ENCODE assay signal across 9 mouse cellular contexts in the genomic region with DNA sequence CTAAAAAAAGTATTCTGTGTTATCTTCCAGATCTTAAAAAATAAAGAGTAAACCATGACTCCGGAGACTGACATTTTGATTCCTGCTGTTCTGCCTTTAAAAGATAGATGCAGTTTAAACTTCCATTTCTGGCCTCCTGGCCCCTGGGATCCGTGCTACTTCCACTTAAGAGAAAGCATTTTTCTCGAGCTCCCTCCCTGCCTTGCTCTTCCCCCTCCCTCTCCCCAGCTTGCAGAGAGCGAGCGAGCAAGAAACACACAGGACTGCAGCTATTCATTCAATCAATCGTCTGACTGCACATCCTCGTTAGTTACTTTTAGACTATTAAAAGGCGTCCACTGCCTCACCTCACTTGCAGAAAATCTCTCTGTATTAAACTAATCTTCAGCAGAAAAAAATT.
DNase-seq lines count a peak whose midpoint lies in the region; ATAC-seq and TF ChIP-seq lines count a peak whose summit lies in the region.
"Had no signal": no experiment of that assay in that cellular context is flagged by ENCODE, and none has a peak within 500 bp of the region (broad histone marks: within the 10 kb centered on the region; RNA-seq: fewer than 3 reads in every experiment).

No protein-coding gene starts in this region.

- 24% methylated on average over 8 of the region's 8 CpGs for WGBS in kidney, adult 2 months
- WGBS in hindbrain, embryonic 14.5 days, result 9% methylated on average over 8 of the region's 8 CpGs
- WGBS in neural tube, embryonic 13.5 days, result 12% methylated on average over 8 of the region's 8 CpGs

- H3K9me3 ChIP-seq in hindbrain, embryonic 14.5 days (ENCODE audit: control insufficient read depth, low read length), result no peaks in the 10 kb centered on the region
- no peaks in the 10 kb centered on the region for H3K9me3 ChIP-seq in neural tube, embryonic 13.5 days
- H3K9me3 ChIP-seq: liver, embryonic 13.5 days had no signal

- TF ChIP-seq CTCF in kidney, adult 2 months (conservative IDR thresholded peaks at IDR 0.05; ENCODE audit: insufficient read depth, insufficient read length, low read depth, low read length), result no peak

- TF ChIP-seq POLR2A in kidney, adult 2 months (IDR thresholded peaks at IDR 0.05; ENCODE audit: low read depth, low read length), result no peak

- H3K4me2 ChIP-seq in hindbrain, embryonic 14.5 days (replicated peaks), result peak overlapping the region; percentile 39
- H3K4me2 ChIP-seq in neural tube, embryonic 13.5 days, result peak overlapping the region; percentile 43
- H3K4me2 ChIP-seq: liver, embryonic 13.5 days had no signal

- peak overlapping the region; percentile 41 for H3K9ac ChIP-seq in hindbrain, embryonic 14.5 days
- H3K9ac ChIP-seq in neural tube, embryonic 13.5 days, result peak overlapping the region; percentile 50
- H3K9ac ChIP-seq: liver, embryonic 13.5 days had no signal

- no peaks in the 10 kb centered on the region for H3K36me3 ChIP-seq in kidney, adult 2 months (ENCODE audit: control insufficient read depth, insufficient read depth, low read length)
- no peaks in the 10 kb centered on the region for H3K36me3 ChIP-seq in hindbrain, embryonic 14.5 days (replicated peaks; ENCODE audit: control insufficient read depth, insufficient read depth)
- no peaks in the 10 kb centered on the region for H3K36me3 ChIP-seq in neural tube, embryonic 13.5 days
- H3K36me3 ChIP-seq: liver, embryonic 13.5 days had no signal

- H3K27me3 ChIP-seq in kidney, adult 2 months (replicated peaks; ENCODE audit: control insufficient read depth, insufficient read depth, low read length), result no peaks in the 10 kb centered on the region
- H3K27me3 ChIP-seq in hindbrain, embryonic 14.5 days (ENCODE audit: control insufficient read depth, insufficient read depth, low read length), result no peaks in the 10 kb centered on the region
- H3K27me3 ChIP-seq in neural tube, embryonic 13.5 days, result no peaks in the 10 kb centered on the region
- H3K27me3 ChIP-seq: liver, embryonic 13.5 days had no signal

- H3K27ac ChIP-seq in kidney, adult 2 months (ENCODE audit: insufficient read depth, low read depth, low read length), result no peak overlapping the region
- H3K27ac ChIP-seq in hindbrain, embryonic 14.5 days, result peak overlapping the region; percentile 70
- peak overlapping the region; percentile 50; the same call in 1 of the 2 replicates for H3K27ac ChIP-seq in neural tube, embryonic 13.5 days (replicated peaks)
- H3K27ac ChIP-seq: liver, embryonic 13.5 days had no signal

- H3K4me1 ChIP-seq in kidney, adult 2 months (ENCODE audit: control insufficient read depth, insufficient read depth, low read length), result 0 out of 2 replicates have a peak, but pooled peaks cover 3% of the 10 kb centered on the region
- 0 out of 2 replicates have a peak, but pooled peaks cover 8% of the 10 kb centered on the region for H3K4me1 ChIP-seq in hindbrain, embryonic 14.5 days (replicated peaks; ENCODE audit: control insufficient read depth, insufficient read depth, low read length)
- H3K4me1 ChIP-seq in neural tube, embryonic 13.5 days (replicated peaks), result peaks cover 11% of the 10 kb centered on the region
- H3K4me1 ChIP-seq: liver, embryonic 13.5 days had no signal

- peak; percentile 51; the same call in 1 of the 2 replicates for ATAC-seq in hindbrain, embryonic 14.5 days (ENCODE audit: low FRiP score)
- 0 out of 2 replicates have a peak, but pooled peaks have one; percentile 65 for ATAC-seq in neural tube, embryonic 13.5 days (ENCODE audit: low read depth)
- no peak for ATAC-seq in megakaryocyte, adult 5-6 weeks (ENCODE audit: poor library complexity, severe bottlenecking)
- no peak for ATAC-seq in monocyte, adult 5-6 weeks (replicated peaks; ENCODE audit: insufficient number of reproducible peaks, low FRiP score, low TSS enrichment, poor library complexity, severe bottlenecking)

- DNase-seq in kidney, adult 2 months, result peak; percentile 7
- DNase-seq in kidney, postnatal 14 days, result no peak
- peak; percentile 25 for DNase-seq in embryo, embryonic 9.5 days (ENCODE audit: extremely low spot score)
- DNase-seq in hindbrain, embryonic 14.5 days (ENCODE audit: low spot score), result no peak
- no peak for DNase-seq in thymus, postnatal 0 days (ENCODE audit: low spot score)
- DNase-seq: liver, embryonic 13.5 days had no signal

- H3K4me3 ChIP-seq in kidney, adult 2 months (ENCODE audit: insufficient read depth, low read depth, low read length), result no peak overlapping the region
- 0 out of 2 replicates have a peak overlapping the region, but pooled peaks have one; percentile 6 for H3K4me3 ChIP-seq in hindbrain, embryonic 14.5 days (replicated peaks; ENCODE audit: low read length)
- H3K4me3 ChIP-seq in neural tube, embryonic 13.5 days, result peak overlapping the region; percentile 8; the same call in 1 of the 2 replicates
- H3K4me3 ChIP-seq: liver, embryonic 13.5 days had no signal

Comparison
In these comparisons a context has a peak if more than half of its experiments do, and no peak if none do; other contexts are left out.
1. DNase-seq: peak in kidney, adult 2 months (single experiment) and embryo, embryonic 9.5 days (single experiment); none in kidney, postnatal 14 days (single experiment), hindbrain, embryonic 14.5 days (single experiment) and thymus, postnatal 0 days (single experiment).
2. ATAC-seq: peak in hindbrain, embryonic 14.5 days (single experiment) and neural tube, embryonic 13.5 days (single experiment); none in megakaryocyte, adult 5-6 weeks (single experiment) and monocyte, adult 5-6 weeks (single experiment).